Mouse (Mus musculus) stomach, embryonic 14.5 days (tissue): ENCODE measurements at regions not wholly inside any gene's neighbourhood (a gene's known extent, or its start where the extent isn't known, plus 50 kb on each side); places are given as distances from the start of the nearest gene placed in this dataset.

Experiments
- ATAC-seq: fragments of 200-750 bp; cut with Nextera tagmentation; 2 replicates; pipeline ENCODE4 v1.8.0; 2017; ENCODE audit warnings: low read depth, moderate TSS enrichment; ENCODE audit not compliant: insufficient number of reproducible peaks, insufficient read depth, low FRiP score
- H3K27ac ChIP-seq: fragments of 300-500 bp; sonication (generic); 2 replicates; pipeline ENCODE4 v1.5.1; 2014; ENCODE audit warnings: mild to moderate bottlenecking, low read length, moderate library complexity, mixed read lengths
- H3K27me3 ChIP-seq: fragments of 300-500 bp; sonication (generic); 2 replicates; pipeline ENCODE4 v1.6.1; 2014; ENCODE audit warnings: low read length, control low read depth, mixed read lengths; ENCODE audit not compliant: control insufficient read depth, insufficient read depth
- H3K36me3 ChIP-seq: fragments of 300-500 bp; sonication (generic); 2 replicates; pipeline ENCODE4 v1.6.1; 2014; ENCODE audit warnings: mild to moderate bottlenecking, control low read depth, low read length, moderate library complexity, mixed read lengths; ENCODE audit not compliant: control insufficient read depth, insufficient read depth
- H3K4me1 ChIP-seq: fragments of 300-500 bp; sonication (generic); 2 replicates; pipeline ENCODE4 v1.6.1; 2014; ENCODE audit warnings: low read length, control low read depth, mixed read lengths; ENCODE audit not compliant: control insufficient read depth, insufficient read depth
- H3K4me2 ChIP-seq: fragments of 300-500 bp; sonication (generic); replicated peaks from 2 replicates; pipeline ENCODE4 v1.6.1; 2014; ENCODE audit warnings: low read depth, low read length, control low read depth
- H3K4me3 ChIP-seq: fragments of 300-500 bp; sonication (generic); 2 replicates; pipeline ENCODE4 v1.5.1; 2014; ENCODE audit warnings: low read depth, low read length, control low read depth
- H3K9ac ChIP-seq: fragments of 300-500 bp; sonication (generic); replicated peaks from 2 replicates; pipeline ENCODE4 v1.6.1; 2014; ENCODE audit warnings: low read depth, mild to moderate bottlenecking, control low read depth, low read length, moderate library complexity, mixed read lengths
- H3K9me3 ChIP-seq: fragments of 300-500 bp; sonication (generic); 2 replicates; pipeline ENCODE4 v1.6.1; 2016; ENCODE audit warnings: low read depth, low read length, control low read depth; ENCODE audit not compliant: control insufficient read depth
- WGBS: fragments of 180-500 bp; shearing (Covaris S2); extraction: QIAGEN DNeasy Blood & Tissue Kit; methylation state at CpG from one replicate; pipeline ENCODE4 v1.1.7; 2014; 5-methylcytosine and 5-hydroxymethylcytosine counted together

DNA sequence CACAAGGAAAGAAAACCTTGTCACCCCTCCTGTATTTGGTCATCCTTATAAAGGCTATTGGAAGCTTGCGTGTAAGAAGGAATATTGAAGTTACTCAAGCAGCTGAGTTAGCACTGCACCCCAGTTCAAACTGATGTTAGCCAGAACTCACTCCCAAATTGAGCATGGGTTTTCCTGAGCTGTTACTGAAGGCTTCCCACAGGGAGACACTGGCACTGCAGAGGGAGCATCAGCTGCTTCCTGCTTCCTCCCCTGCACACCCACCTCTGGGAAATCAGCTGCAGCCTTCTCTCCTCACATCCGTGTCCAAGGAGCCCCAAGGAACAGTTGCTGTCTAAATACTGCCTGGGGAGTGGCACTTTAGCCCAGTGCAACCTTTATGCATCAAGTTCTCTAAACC lies 163.2 kb upstream of the 1700066M21Rik start:
- no peak overlapping the region for H3K9ac ChIP-seq
- H3K4me3 ChIP-seq: no peak overlapping the region
- no peaks in the 10 kb centered on the region for H3K27me3 ChIP-seq
- 41% methylated on average over 2 of the region's 2 CpGs for WGBS
- H3K4me2 ChIP-seq: no peak overlapping the region
- H3K4me1 ChIP-seq: no peaks in the 10 kb centered on the region
- ATAC-seq: no peak
- H3K27ac ChIP-seq: no peak overlapping the region
- no peaks in the 10 kb centered on the region for H3K9me3 ChIP-seq
- H3K36me3 ChIP-seq: no peaks in the 10 kb centered on the region

DNA sequence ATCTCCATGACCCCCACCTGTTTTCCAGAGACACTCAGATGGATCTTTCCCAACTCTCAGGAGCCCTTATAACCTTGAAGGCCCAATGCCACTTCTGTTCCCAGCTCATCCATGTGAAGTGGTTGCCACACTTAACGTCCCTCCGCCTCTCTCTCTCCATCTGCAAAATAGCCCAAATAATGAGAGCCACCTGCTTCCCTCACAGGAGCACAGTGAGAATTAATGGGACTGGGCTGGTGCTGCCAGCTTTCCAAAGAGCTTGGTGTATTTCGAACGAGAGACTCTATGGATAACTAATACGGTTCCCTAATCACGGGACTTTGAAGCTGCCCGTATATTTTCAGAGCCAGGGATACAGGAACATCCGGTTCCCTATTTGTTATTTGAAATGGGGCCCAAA lies 159.8 kb upstream of the 1700066M21Rik start:
- Histone ChIP-seq H3K4me1 (no peaks in the 10 kb centered on the region), H3K9me3 (no peaks in the 10 kb centered on the region), H3K4me2 (no peak overlapping the region), H3K4me3 (no peak overlapping the region), H3K27me3 (no peaks in the 10 kb centered on the region), H3K9ac (no peak overlapping the region), H3K36me3 (no peaks in the 10 kb centered on the region), H3K27ac (no peak overlapping the region)
- ATAC-seq: no peak
- WGBS: 72% methylated on average over 8 of the region's 8 CpGs

DNA sequence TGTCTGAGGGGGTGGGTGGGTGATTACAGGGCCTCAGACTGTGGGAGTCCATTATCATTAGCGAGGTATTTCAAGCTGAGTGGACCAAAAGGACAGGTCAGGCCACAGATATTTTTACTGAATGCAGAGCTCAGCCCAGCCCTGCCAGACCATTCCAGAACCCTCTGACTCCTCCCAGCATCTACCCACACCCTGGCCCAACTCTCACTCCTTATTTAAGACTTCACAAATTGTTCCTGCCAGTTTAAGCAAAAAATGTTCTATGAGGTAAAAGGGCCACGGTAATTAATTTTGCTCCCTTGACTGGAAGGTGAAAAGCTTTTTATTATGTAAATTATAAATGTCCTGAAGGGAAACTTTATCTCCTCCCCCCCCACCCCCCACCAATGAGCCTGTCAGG lies 159.3 kb upstream of the 1700066M21Rik start:
- 49% methylated on average over 2 of the region's 2 CpGs for WGBS

GRCm38 (mm10) chr1:57218616-57219015 lies 158.8 kb upstream of the 1700066M21Rik start:
- no peak overlapping the region for H3K4me3 ChIP-seq
- no peak overlapping the region for H3K9ac ChIP-seq
- 63% methylated on average over 3 of the region's 3 CpGs for WGBS
- no peak overlapping the region for H3K4me2 ChIP-seq
- no peaks in the 10 kb centered on the region for H3K27me3 ChIP-seq
- no peak overlapping the region for H3K27ac ChIP-seq
- H3K36me3 ChIP-seq: no peaks in the 10 kb centered on the region
- H3K4me1 ChIP-seq: no peaks in the 10 kb centered on the region
- ATAC-seq: no peak
- no peaks in the 10 kb centered on the region for H3K9me3 ChIP-seq

More for the DNA sequence above, 159.3 kb upstream of the 1700066M21Rik start:
- no peak overlapping the region for H3K9ac ChIP-seq
- no peak for ATAC-seq
- no peak overlapping the region for H3K4me2 ChIP-seq
- no peaks in the 10 kb centered on the region for H3K27me3 ChIP-seq
- H3K9me3 ChIP-seq: no peaks in the 10 kb centered on the region
- H3K4me3 ChIP-seq: no peak overlapping the region
- no peak overlapping the region for H3K27ac ChIP-seq
- no peaks in the 10 kb centered on the region for H3K36me3 ChIP-seq
- H3K4me1 ChIP-seq: no peaks in the 10 kb centered on the region

- H3K4me1 ChIP-seq: no peaks in the 10 kb centered on the region
- no peak overlapping the region for H3K9ac ChIP-seq
- no peak overlapping the region for H3K4me3 ChIP-seq
- WGBS: 70% methylated on average over 10 of the region's 10 CpGs
- H3K4me2 ChIP-seq: no peak overlapping the region
- no peak for ATAC-seq
- no peaks in the 10 kb centered on the region for H3K36me3 ChIP-seq
- no peaks in the 10 kb centered on the region for H3K27me3 ChIP-seq
- H3K27ac ChIP-seq: no peak overlapping the region
- no peaks in the 10 kb centered on the region for H3K9me3 ChIP-seq
Measured at GRCm38 (mm10) chr1:57224425-57225104, 152.9 kb upstream of the 1700066M21Rik start.

- no peak for ATAC-seq
- H3K9me3 ChIP-seq: no peaks in the 10 kb centered on the region
- no peaks in the 10 kb centered on the region for H3K27me3 ChIP-seq
- no peak overlapping the region for H3K27ac ChIP-seq
- H3K9ac ChIP-seq: no peak overlapping the region
- no peaks in the 10 kb centered on the region for H3K4me1 ChIP-seq
- 79% methylated on average over 6 of the region's 6 CpGs for WGBS
- no peak overlapping the region for H3K4me3 ChIP-seq
- no peaks in the 10 kb centered on the region for H3K36me3 ChIP-seq
- H3K4me2 ChIP-seq: no peak overlapping the region
Measured at GRCm38 (mm10) chr1:57243607-57244408, 133.6 kb upstream of the 1700066M21Rik start.

DNA sequence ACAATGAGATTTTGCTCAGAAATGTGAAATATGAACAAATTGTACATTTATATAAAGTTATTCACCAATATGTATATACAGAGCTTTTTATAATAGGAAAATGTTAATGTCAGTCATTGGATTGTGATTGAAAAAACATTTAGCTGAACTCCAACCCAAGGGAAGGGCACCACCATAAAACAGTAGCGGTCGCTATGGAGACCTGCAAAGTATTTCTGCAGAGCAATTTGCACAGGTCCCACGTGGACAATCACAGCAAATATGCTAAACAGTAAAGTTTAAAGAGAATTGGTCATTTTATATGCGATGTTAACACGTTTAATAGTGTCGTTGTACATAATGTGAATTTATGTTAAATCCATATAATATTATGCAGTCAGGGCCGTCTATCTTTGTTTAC lies 117.8 kb upstream of the 1700066M21Rik start:
- Histone ChIP-seq H3K36me3 (no peaks in the 10 kb centered on the region), H3K27me3 (no peaks in the 10 kb centered on the region), H3K4me3 (no peak overlapping the region), H3K9ac (no peak overlapping the region), H3K9me3 (no peaks in the 10 kb centered on the region), H3K27ac (no peak overlapping the region), H3K4me2 (no peak overlapping the region), H3K4me1 (no peaks in the 10 kb centered on the region)
- no peak for ATAC-seq
- 71% methylated on average over 7 of the region's 7 CpGs for WGBS

- ATAC-seq: no peak
- no peaks in the 10 kb centered on the region for H3K9me3 ChIP-seq
- no peak overlapping the region for H3K9ac ChIP-seq
- H3K27ac ChIP-seq: no peak overlapping the region
- H3K27me3 ChIP-seq: no peaks in the 10 kb centered on the region
- H3K4me3 ChIP-seq: no peak overlapping the region
- H3K4me2 ChIP-seq: no peak overlapping the region
- peaks cover 9% of the 10 kb centered on the region; the same call in 1 of the 2 replicates for H3K4me1 ChIP-seq
- no peaks in the 10 kb centered on the region for H3K36me3 ChIP-seq
- whole genome bisulfite sequencing: 32% methylated on average over 12 of the region's 12 CpGs
Measured at GRCm38 (mm10) chr1:57265012-57265760, 112.2 kb upstream of the 1700066M21Rik start.
